Mouse (Mus musculus): ENCODE results near the gene Thbs2.

Gene Thbs2

GRCm38 (mm10) chr17:14696281-14696795, 2.3 kb upstream of the Thbs2 start:
- no peak for DNase-seq (ENCODE audit: low read depth)

- DNase-seq (ENCODE audit: low read depth), result no peak
Measured at GRCm38 (mm10) chr17:14693048-14693993, 714 bp downstream of the Thbs2 start.

- no peak for DNase-seq (ENCODE audit: low read depth)
Measured at GRCm38 (mm10) chr17:14691901-14692300, 2.1 kb downstream of the Thbs2 start.

GRCm38 (mm10) chr17:14691197-14691596, 2.8 kb downstream of the Thbs2 start:
- DNase-seq (ENCODE audit: low read depth), result no peak

GRCm38 (mm10) chr17:14682836-14683235, 11.2 kb downstream of the Thbs2 start:
- DNase-seq (ENCODE audit: low read depth), result no peak

GRCm38 (mm10) chr17:14681047-14681446, 13.0 kb downstream of the Thbs2 start:
- DNase-seq (ENCODE audit: low read depth), result no peak

GRCm38 (mm10) chr17:14677198-14677597, 16.8 kb downstream of the Thbs2 start:
- no peak for DNase-seq (ENCODE audit: low read depth)

GRCm38 (mm10) chr17:14675517-14675916, 18.5 kb downstream of the Thbs2 start:
- DNase-seq (ENCODE audit: low read depth), result no peak

- no peak for DNase-seq (ENCODE audit: low read depth)
Measured at GRCm38 (mm10) chr17:14672402-14672801, 21.6 kb downstream of the Thbs2 start.

- no peak for DNase-seq (ENCODE audit: low read depth)
Measured at GRCm38 (mm10) chr17:14667225-14667624, 26.8 kb downstream of the Thbs2 start.

- no peak for DNase-seq (ENCODE audit: low read depth)
Measured at GRCm38 (mm10) chr17:14666451-14666850, 27.6 kb downstream of the Thbs2 start.

GRCm38 (mm10) chr17:14663366-14663765, 30.7 kb downstream of the Thbs2 start:
- no peak for DNase-seq (ENCODE audit: low read depth)

GRCm38 (mm10) chr17:14662409-14662808, 31.6 kb downstream of the Thbs2 start:
- DNase-seq (ENCODE audit: low read depth), result no peak

GRCm38 (mm10) chr17:14659746-14660145, 34.3 kb downstream of the Thbs2 start:
- no peak for DNase-seq (ENCODE audit: low read depth)

GRCm38 (mm10) chr17:14658123-14658522, 35.9 kb downstream of the Thbs2 start:
- no peak for DNase-seq (ENCODE audit: low read depth)

- no peak for DNase-seq (ENCODE audit: low read depth)
Measured at GRCm38 (mm10) chr17:14657123-14657522, 36.9 kb downstream of the Thbs2 start.

GRCm38 (mm10) chr17:14654981-14655380, 39.1 kb downstream of the Thbs2 start:
- DNase-seq (ENCODE audit: low read depth), result no peak

- DNase-seq (ENCODE audit: low read depth), result no peak
Measured at GRCm38 (mm10) chr17:14652013-14652412, 42.0 kb downstream of the Thbs2 start.

GRCm38 (mm10) chr17:14647996-14648640, 45.9 kb downstream of the Thbs2 start:
- no peak for DNase-seq (ENCODE audit: low read depth)

GRCm38 (mm10) chr17:14643996-14644395, 50.0 kb downstream of the Thbs2 start:
- no peak for DNase-seq (ENCODE audit: low read depth)

GRCm38 (mm10) chr17:14640351-14641115, 53.5 kb downstream of the Thbs2 start:
- no peak for DNase-seq (ENCODE audit: low read depth)
